In the genomic region with DNA sequence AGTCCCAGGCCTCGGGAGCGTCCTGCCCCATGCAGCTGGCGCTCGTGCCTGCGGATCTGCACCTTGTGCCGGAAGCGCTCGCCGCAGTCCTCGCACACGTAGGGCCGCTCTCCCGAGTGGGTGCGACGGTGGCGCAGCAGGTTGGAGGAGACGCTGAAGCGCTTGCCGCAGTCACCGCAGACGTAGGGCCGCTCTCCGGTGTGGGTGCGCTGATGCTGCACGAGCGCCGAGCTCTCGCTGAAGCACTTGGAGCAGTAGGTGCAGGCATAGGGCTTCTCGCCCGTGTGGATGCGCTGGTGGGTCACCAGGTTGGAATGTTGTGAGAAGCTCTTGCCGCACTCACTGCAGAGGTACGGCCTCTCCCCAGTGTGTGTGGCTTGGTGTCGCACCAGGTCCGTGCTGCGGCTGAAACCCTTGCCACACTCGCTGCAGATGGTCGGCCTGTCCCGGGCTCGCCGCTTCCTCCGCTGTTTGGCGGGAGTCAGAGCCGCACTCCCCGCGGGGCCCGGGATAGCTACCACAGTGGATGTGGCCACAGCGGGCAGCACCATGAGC, we compare ENCODE assay signal across 8 mouse cellular contexts. TPM values are rescaled to one million over a fixed set of nuclear protein-coding genes. Genes with fewer than 3 reads are reported as not detected.
DNase-seq lines count a peak whose midpoint lies in the region; ATAC-seq and TF ChIP-seq lines count a peak whose summit lies in the region.

No protein-coding gene starts in this region.

- 0 out of 2 replicates have a peak, but pooled peaks cover 4% of the 10 kb centered on the region for H3K4me1 ChIP-seq in hindbrain, embryonic 14.5 days (replicated peaks; ENCODE audit: control insufficient read depth, insufficient read depth, low read length)
- peaks cover 3% of the 10 kb centered on the region; the same call in 1 of the 2 replicates for H3K4me1 ChIP-seq in midbrain, embryonic 11.5 days (ENCODE audit: control insufficient read depth, insufficient read depth, low read length)

- H3K9ac ChIP-seq in hindbrain, embryonic 14.5 days: 0 out of 2 replicates have a peak overlapping the region, but pooled peaks have one; percentile 24
- H3K9ac ChIP-seq in midbrain, embryonic 11.5 days (ENCODE audit: low read length): peak overlapping the region; percentile 36

- H3K27me3 ChIP-seq in hindbrain, embryonic 14.5 days (ENCODE audit: control insufficient read depth, insufficient read depth, low read length): peaks cover 65% of the 10 kb centered on the region
- peaks cover 45% of the 10 kb centered on the region for H3K27me3 ChIP-seq in midbrain, embryonic 11.5 days (ENCODE audit: control insufficient read depth, insufficient read depth, low read length)

- WGBS in hindbrain, embryonic 14.5 days: 2% methylated on average over 48 of the region's 48 CpGs
- under 1% methylated on average over 48 of the region's 48 CpGs for WGBS in midbrain, embryonic 11.5 days

- no peak for TF ChIP-seq CTCF in layer of hippocampus, adult 2 months (conservative IDR thresholded peaks at IDR 0.05)

- no peak overlapping the region for H3K27ac ChIP-seq in layer of hippocampus, adult 2 months
- H3K27ac ChIP-seq in hindbrain, embryonic 14.5 days: no peak overlapping the region
- no peak overlapping the region for H3K27ac ChIP-seq in midbrain, embryonic 11.5 days (ENCODE audit: low read depth, low read length)

- H3K4me2 ChIP-seq in hindbrain, embryonic 14.5 days (replicated peaks): peak overlapping the region; percentile 48
- peak overlapping the region; percentile 47 for H3K4me2 ChIP-seq in midbrain, embryonic 11.5 days

- H3K9me3 ChIP-seq in hindbrain, embryonic 14.5 days (ENCODE audit: control insufficient read depth, low read length): no peaks in the 10 kb centered on the region
- no peaks in the 10 kb centered on the region for H3K9me3 ChIP-seq in midbrain, embryonic 11.5 days (ENCODE audit: control insufficient read depth, low read length)

- ATAC-seq in hindbrain, embryonic 14.5 days (ENCODE audit: low FRiP score): no peak
- ATAC-seq in midbrain, embryonic 11.5 days (ENCODE audit: low FRiP score): 0 out of 2 replicates have a peak, but pooled peaks have one; percentile 30

- no peak for DNase-seq in layer of hippocampus, adult 2 months (ENCODE audit: low spot score in 2 of 2)
- no peak for DNase-seq in layer of hippocampus, adult 18-20 months (ENCODE audit: low spot score in 2 of 2)
- peak; percentile 56 for DNase-seq in cerebellum, adult 9-11 months
- no peak for DNase-seq in hindbrain, embryonic 14.5 days (ENCODE audit: low spot score)
- DNase-seq in midbrain, embryonic 11.5 days (ENCODE audit: low spot score, missing footprints): peak; percentile 89
- DNase-seq in frontal cortex, adult 2 months (ENCODE audit: extremely low spot score in 1 of 2, low spot score in 1 of 2): no peak
- no peak for DNase-seq in right cerebral cortex, adult 2 months (ENCODE audit: low spot score in 2 of 2)
- DNase-seq in right cerebral cortex, postnatal 14 days: no peak

- H3K36me3 ChIP-seq in hindbrain, embryonic 14.5 days (replicated peaks; ENCODE audit: control insufficient read depth, insufficient read depth): no peaks in the 10 kb centered on the region
- H3K36me3 ChIP-seq in midbrain, embryonic 11.5 days (ENCODE audit: control insufficient read depth, insufficient read depth, low read length): no peaks in the 10 kb centered on the region

- H3K4me3 ChIP-seq in layer of hippocampus, adult 2 months: peak overlapping the region; percentile 18; the same call in 1 of the 2 replicates
- H3K4me3 ChIP-seq in hindbrain, embryonic 14.5 days (replicated peaks; ENCODE audit: low read length): peak overlapping the region; percentile 11; the same call in 1 of the 2 replicates
- peak overlapping the region; percentile 21 for H3K4me3 ChIP-seq in midbrain, embryonic 11.5 days (ENCODE audit: low read depth, low read length)

RNA-seq across cellular contexts. Expression of a gene that starts 5.6 kb away (rescaled TPM):
- total RNA-seq in layer of hippocampus, adult 2 months (2021): 1 to 10 TPM; 3.5 to 4.8 TPM
- 1 to 10 TPM; 4.1 to 4.2 TPM for total RNA-seq in layer of hippocampus, adult 18-20 months (2021)
- polyA plus RNA-seq in hindbrain, embryonic 14.5 days (2014; fragmentation: Nextera tagmentation; extraction: Ambion mirVana): 0.23 and 0.43 TPM in 2 replicates
- 0.08 TPM in 1 of 2 replicates, not detected in the other for polyA plus RNA-seq in midbrain, embryonic 11.5 days (2014; fragmentation: Nextera tagmentation; extraction: Ambion mirVana)
- polyA plus RNA-seq in frontal cortex, adult 2 months (2012; rRNA removed): 8.8 TPM in 2 replicates

RNA-seq across cellular contexts. Expression of a gene that starts 18.0 kb away (rescaled TPM):
- total RNA-seq in layer of hippocampus, adult 2 months (2021): 10 to 100 TPM; 24.0 to 24.3 TPM
- total RNA-seq in layer of hippocampus, adult 18-20 months (2021): 10 to 100 TPM; 23.7 to 24.7 TPM
- polyA plus RNA-seq in hindbrain, embryonic 14.5 days (2014; fragmentation: Nextera tagmentation; extraction: Ambion mirVana): 5.5 and 6.4 TPM in 2 replicates
- 4.3 and 4.5 TPM in 2 replicates for polyA plus RNA-seq in midbrain, embryonic 11.5 days (2014; fragmentation: Nextera tagmentation; extraction: Ambion mirVana)
- polyA plus RNA-seq in frontal cortex, adult 2 months (2012; rRNA removed): 14.9 and 15.7 TPM in 2 replicates

RNA-seq across cellular contexts. Expression of a gene that starts 27.3 kb away (rescaled TPM):
- 10 to 100 TPM; 24.8 to 25.0 TPM for total RNA-seq in layer of hippocampus, adult 2 months (2021)
- total RNA-seq in layer of hippocampus, adult 18-20 months (2021): 10 to 100 TPM; 26.3 to 26.5 TPM
- polyA plus RNA-seq in hindbrain, embryonic 14.5 days (2014; fragmentation: Nextera tagmentation; extraction: Ambion mirVana): 24.6 and 25.4 TPM in 2 replicates
- polyA plus RNA-seq in midbrain, embryonic 11.5 days (2014; fragmentation: Nextera tagmentation; extraction: Ambion mirVana): 41.5 and 46.6 TPM in 2 replicates
- 16.9 and 17.0 TPM in 2 replicates for polyA plus RNA-seq in frontal cortex, adult 2 months (2012; rRNA removed)

RNA-seq across cellular contexts. Expression of a gene that starts 41.2 kb away (rescaled TPM):
- 10 to 100 TPM; 50.1 to 56.3 TPM for total RNA-seq in layer of hippocampus, adult 2 months (2021)
- total RNA-seq in layer of hippocampus, adult 18-20 months (2021): 10 to 100 TPM; 46.2 to 51.5 TPM
- 72.2 and 78.1 TPM in 2 replicates for polyA plus RNA-seq in hindbrain, embryonic 14.5 days (2014; fragmentation: Nextera tagmentation; extraction: Ambion mirVana)
- polyA plus RNA-seq in midbrain, embryonic 11.5 days (2014; fragmentation: Nextera tagmentation; extraction: Ambion mirVana): 68.1 and 73.7 TPM in 2 replicates
- 68.2 and 75.4 TPM in 2 replicates for polyA plus RNA-seq in frontal cortex, adult 2 months (2012; rRNA removed)

RNA-seq across cellular contexts. Expression of a gene that starts 52.9 kb away (rescaled TPM):
- total RNA-seq in layer of hippocampus, adult 2 months (2021): 10 to 100 TPM; 33.8 to 36.1 TPM
- 10 to 100 TPM; 31.6 to 36.7 TPM for total RNA-seq in layer of hippocampus, adult 18-20 months (2021)
- 21.6 and 24.8 TPM in 2 replicates for polyA plus RNA-seq in hindbrain, embryonic 14.5 days (2014; fragmentation: Nextera tagmentation; extraction: Ambion mirVana)
- polyA plus RNA-seq in midbrain, embryonic 11.5 days (2014; fragmentation: Nextera tagmentation; extraction: Ambion mirVana): 22.0 and 25.9 TPM in 2 replicates
- polyA plus RNA-seq in frontal cortex, adult 2 months (2012; rRNA removed): 20.2 and 22.5 TPM in 2 replicates

Comparison
In these comparisons a context has a peak if more than half of its experiments do, and no peak if none do; other contexts are left out.
1. DNase-seq: peak in cerebellum, adult 9-11 months (single experiment) and midbrain, embryonic 11.5 days (single experiment); none in layer of hippocampus, adult 2 months (0 of 2), layer of hippocampus, adult 18-20 months (0 of 2), hindbrain, embryonic 14.5 days (single experiment), frontal cortex, adult 2 months (0 of 2), right cerebral cortex, adult 2 months (0 of 2) and right cerebral cortex, postnatal 14 days (single experiment).
2. Peak in every context shown above with its lines, with median percentiles within 50 percentile points of each other: H3K4me3 ChIP-seq.